Mouse (Mus musculus) lung, postnatal 25 days (tissue): Measurements from ENCODE around the gene Rad9b.

Experiments used
- DNase-seq: peaks from one replicate; pipeline ENCODE4 v3.0.0; 2022; ENCODE audit warnings: low spot score

The Rad9b gene

DNA sequence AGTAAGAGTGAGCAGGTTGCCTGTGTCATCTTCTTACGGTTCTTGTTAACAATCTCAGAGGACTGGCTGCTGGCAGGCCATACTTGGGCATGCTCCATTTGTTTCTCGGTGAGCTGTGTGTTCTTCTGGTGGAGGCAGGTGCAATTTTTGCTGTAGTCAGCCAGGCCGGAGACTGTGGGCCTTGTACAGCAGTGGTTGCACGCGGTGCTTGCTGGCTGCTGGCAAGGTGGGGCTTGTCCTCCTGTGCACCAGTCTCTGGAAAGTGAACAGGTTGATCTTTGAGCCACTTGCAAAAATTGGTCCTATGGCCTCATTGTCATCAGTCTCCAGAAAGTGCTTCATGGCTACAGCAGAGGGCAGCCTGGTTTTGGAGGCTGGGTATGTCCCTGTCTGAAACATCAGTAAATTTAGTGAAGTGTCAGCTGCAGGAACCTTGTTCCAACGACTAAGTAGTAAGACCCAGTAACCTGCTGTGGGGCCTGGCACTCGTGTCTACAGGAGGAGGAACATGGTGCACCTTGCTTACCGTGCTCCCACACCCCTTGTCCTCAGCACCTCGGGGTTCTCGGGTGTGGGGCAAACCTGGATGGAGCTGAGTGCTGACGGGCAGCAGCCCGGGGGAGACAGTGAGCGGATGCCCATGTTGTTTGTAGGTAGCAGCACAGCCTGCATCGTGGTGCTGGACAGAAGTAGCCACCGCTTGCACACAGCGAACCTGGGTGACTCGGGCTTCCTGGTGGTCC is 40.9 kb downstream of the Rad9b start:
- DNase-seq, result no peak

DNA sequence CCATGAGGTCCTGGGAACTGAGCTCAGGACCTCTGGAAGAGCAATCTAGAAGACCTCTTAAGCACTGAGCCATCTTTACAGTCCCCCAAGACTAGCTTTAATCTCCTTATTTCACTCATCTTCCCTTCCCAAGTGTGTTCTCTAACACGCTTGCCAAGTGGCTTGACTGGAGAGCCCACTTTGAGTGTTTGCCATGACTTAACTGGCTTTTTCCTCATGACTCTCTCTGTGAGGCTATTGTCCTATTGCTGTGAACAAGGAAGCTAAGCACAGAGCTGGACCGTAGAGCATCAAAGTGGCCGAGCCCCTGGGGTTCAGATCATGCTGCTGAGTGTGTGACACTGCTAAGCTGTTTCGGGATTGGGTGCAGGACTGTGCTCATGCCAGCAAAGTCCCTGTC is 41.7 kb downstream of the Rad9b start:
- DNase-seq, result peak; percentile 43

GRCm38 (mm10) chr5:122311692-122312091 is 42.3 kb downstream of the Rad9b start:
- DNase-seq, result no peak

DNA sequence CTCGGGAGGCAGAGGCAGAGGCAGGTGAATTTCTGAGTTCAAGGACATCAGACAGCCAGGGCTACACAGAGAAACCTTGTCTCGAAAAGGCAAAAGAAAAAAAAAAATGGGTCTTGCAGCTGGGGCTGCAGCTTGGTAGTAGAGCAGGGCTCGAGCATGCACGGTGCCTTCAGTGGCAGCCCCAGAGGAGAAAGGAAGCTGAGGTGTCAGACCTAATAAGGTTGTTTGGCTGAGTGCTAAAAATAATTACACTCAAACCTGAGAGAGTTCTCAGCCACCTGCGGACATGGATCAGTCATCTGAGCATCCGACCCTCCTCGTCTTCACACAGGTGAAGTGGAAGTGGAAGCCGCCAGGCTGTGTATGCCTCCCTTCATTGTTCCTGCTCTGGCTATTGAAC is 43.3 kb downstream of the Rad9b start:
- DNase-seq, result no peak

DNA sequence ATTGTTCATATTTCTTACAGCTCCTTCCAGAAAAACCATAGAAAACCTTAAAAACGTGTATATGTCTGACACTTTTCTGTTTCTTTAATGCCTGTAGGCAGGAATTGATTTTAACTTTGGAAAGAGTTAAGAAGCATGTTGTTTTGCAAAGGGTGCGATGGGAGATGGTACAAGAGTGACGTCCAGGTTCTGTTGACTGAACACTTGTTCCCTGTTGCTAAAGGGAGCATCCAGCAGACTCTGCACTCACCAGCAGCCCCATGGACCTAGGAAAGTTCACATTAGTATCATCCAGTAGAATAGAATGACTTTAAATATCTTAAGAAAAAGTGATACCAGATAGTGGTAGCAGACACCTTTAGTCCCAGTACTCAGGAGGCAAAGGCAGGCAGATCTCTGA is 47.5 kb downstream of the Rad9b start:
- DNase-seq, result no peak

GRCm38 (mm10) chr5:122305472-122305871 is 48.6 kb downstream of the Rad9b start:
- DNase-seq, result no peak

DNA sequence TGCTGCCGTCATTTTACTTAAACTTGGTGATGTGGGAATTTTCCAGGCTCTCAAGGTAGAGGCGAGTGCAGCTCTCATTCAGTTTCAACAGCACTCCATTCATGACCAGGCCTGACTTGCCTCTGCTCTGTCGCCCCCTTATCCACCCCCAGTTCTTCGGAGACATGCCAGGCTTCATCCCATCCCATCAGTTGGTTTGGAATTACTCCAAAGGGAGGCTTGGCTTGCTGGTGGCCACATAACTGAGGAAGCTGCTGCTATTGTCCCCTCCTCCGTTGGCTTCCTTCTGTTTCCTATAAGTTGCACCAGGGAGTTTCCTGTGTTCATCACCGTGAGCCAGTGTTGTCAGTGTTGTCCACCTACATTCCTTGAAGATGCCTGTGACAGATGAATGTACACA is 49.5 kb downstream of the Rad9b start:
- no peak for DNase-seq

- DNase-seq, result no peak
These were observed 50.1 kb downstream of the Rad9b start for GRCm38 (mm10) chr5:122303937-122304336.

DNA sequence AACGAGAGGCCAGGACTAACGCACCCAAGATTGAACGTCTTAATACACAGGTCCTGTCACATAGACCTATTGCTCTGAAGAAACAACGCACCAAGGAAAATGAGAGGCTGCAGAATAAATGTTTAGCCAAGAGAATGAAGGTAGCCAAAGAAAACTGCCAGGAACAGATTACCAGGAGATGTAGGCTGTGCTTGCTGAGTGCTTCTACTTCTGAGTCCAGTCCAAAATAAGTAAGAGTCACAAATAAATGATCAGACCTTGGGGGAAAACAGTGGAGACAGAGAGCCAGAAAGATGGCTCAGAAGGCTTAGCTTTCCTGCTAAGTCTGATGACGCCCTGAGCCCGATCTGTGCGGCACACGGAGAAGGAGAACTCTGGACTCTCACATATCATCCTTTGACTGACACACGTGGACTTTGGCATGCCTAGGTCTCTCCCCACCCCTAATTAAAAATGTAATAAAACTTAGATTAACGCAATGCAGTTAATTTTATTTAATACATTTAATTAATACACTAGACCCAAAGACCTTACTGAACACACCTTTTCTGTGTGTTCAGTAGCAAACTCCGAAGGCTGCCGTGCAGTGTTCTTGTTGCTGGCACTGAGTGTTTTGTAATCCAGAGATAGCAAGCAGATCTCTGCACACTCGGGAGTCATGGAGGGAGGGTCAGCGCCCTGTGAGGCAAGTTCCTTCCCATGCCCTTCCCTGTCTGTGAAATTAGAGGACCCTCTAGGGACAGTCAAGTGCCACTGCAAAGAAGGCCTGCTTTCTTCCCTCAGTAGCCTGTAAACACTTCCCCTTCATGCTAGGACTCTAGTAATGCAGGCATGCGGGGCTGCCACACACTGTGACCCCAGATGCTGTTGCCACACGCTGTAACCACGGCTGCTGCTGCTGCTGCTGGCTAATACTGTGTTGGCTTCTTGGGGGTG is 51.0 kb downstream of the Rad9b start:
- DNase-seq, result no peak

DNA sequence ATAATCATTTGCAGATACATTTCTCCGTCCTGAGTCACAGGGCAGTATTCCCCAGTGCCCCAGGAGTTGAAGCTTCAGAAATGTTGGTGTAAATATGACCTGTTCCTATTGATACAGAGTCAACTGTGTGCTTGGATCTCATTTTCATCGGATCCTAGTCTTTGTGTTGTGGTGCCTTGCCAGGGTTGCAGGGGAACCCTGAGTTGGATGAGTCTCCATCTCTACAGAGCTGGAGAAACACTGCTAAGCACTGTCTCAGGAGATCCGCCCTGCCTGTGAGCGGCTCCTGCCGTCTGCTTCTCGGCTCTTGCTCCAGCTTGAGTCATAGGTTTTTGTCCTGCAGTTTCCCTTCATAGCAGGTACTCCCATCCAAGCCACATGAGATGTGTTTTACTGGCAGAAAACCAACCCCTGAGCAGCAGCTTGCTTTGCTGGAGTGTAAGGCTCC is 53.9 kb downstream of the Rad9b start:
- no peak for DNase-seq

DNA sequence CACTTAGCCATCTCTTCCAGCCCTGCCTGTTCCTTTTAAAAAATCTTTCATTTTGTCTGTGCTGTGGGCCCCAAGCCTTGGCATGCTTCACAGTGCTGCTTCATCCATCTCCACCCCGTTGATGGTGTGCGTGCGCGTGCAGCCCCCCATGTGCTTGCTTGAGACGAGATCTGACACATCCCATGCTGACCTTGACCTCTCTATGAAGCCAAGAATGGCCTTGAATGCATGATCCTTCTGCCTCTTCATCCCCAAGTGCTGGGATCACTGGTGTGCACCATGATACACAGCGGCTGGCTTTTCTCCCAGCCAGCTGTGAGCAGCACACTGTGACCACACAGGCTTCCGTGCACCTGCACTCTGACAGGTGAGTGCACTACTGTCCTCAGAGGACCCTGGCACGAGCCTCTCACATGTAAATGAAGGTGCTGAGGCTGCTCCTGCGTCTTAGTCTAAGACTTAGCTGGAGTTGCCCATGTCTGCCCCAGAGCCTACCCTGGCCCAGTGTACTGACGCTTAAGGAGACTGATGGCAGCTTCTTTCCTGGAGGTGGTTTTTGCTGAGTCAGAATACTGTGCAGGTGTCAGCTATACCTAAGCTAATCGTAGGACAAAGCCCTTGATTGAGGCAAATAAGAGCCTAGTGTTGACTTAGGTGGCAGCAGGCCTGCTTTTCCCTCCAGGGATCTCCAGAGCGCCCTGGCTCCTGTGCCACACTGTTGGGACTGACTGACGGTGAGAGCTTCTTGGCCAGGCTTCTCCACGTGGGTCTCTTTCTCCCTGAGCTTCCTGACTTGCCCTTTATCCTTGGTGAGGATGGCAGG is 58.7 kb downstream of the Rad9b start:
- peak; percentile 60 for DNase-seq

DNA sequence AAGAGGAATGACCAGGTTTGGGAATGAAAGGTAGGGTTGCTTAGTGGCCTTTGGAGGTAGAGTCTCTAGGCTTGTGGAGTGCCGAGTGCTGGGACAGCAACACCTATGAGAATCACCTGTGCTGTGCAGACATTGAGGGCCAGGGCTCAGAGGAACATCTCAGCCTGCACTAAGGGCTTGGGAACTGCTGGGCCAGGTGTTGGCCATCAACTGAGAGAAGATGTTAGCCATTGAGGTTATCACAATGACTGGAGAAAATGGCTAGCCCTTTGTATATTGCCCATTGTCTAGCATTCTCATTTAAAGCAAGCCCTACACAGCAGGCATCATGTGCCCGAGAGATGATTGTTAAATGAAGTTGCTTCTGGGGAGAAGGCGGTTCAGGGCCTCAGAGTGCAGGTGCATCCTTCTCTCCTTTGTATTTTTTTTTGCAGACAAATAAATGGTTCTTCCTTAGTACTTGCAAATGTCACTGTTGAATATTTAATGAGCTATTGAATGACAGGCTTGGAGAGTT is 59.8 kb downstream of the Rad9b start:
- DNase-seq, result no peak

GRCm38 (mm10) chr5:122293131-122293530 is 60.9 kb downstream of the Rad9b start:
- DNase-seq, result no peak

DNA sequence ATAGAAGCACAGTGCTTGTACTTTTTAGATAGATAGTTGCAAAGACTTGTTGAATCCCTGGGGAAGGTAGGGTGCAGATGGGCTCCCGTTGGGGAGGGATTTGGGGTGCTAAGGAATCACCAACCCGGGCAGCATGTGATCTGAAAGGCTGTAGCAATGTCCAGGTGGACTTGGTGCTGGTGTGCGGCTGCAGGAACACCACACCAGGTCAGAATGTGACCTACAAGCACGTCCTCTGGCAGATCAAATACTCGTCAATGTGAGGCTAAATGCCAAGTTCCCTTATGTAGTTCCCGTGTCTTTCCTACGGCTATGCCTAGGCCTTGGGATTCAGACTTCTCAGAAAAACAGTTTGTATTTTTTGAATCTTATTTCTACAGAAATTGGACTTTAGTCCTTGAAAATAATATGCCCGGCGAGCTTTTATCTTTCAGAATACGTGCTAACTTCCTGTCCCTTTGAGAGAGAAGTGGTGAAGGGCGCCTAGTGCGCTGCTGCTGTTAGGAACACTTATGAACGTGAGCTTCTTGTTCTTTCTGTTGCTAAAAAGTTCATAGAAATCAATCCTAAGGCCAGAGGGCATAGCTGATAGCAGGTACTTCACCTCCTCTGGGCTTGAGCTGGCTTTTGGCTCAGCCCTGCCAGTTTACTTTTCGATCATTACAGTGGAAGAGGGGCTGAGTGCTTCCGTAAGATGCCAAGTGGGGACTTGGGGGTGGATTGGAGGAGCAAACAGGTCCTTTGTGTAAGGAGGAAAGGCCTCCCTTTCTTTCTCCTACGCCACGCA is 62.3 kb downstream of the Rad9b start:
- peak; percentile 62 for DNase-seq

DNA sequence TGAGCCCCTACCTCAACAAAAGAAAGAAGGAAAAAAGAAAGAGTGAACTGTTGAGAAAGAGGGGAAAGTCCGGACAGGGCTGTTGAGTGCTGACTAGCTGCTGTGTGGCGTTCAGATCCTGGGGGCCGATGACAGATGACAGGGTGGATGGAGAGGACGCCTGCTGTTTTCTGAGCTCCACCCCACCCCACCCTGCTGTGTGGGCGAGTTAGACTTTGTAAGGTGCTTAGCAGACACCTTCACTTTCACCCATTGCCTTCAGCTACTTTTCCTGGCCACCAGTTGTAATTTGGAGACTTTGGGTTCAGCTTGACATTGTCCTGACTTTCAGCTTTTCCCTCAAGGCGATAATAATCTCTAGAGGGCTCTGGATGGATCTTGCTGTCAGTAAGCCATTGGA is 62.9 kb downstream of the Rad9b start:
- no peak for DNase-seq

DNA sequence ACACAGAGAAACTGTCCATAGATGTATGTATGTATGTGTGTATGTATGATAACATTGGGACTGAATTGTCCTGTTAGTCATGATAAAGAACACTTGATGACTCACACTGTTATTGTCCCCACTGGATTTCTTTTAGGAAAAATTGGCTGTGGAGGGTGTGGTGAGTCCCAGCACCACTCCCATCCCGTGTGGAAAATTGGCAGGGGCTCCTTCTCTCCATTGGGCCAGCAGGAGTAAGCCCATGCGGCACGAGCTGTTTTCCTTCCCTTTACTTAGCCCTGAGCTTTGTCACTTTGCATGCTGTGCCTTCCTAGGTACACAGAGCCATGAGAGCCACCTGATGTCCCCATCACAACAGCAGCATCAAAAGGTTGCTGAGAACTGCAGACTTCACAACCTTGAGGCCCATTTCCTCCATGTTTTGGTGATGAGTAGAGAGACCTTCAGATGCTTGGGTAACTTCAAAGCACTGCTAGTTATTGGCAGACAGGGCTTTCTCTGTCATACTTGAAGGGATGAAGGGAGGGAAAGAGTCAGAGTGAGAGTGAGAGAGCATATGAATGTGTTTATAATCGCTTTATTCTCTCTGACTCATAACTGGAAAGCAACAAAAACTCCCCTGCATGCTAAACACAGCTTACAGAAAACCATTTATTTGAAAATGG is 65.8 kb downstream of the Rad9b start:
- DNase-seq, result peak; percentile 36

GRCm38 (mm10) chr5:122287026-122287425 is 67.0 kb downstream of the Rad9b start:
- DNase-seq, result no peak

DNA sequence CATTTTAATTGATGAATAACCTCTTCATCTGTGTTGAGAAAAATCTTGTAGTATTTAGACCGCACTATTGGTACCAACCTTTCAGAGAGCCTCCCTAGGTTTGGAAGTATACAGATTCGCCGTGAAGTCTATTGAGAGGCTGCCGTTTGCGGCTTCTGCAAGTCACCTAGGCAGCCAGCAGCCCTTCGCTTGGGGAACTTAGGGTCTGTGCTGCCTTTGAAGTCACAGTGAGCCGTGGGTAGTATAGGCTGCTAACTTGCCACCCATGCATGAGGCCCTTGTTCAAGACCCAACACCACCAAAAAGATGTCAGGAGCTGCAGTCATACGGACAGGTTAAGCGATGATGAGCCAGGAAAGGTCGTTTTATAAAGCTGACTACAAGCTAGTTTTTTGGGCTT is 67.8 kb downstream of the Rad9b start:
- no peak for DNase-seq

DNA sequence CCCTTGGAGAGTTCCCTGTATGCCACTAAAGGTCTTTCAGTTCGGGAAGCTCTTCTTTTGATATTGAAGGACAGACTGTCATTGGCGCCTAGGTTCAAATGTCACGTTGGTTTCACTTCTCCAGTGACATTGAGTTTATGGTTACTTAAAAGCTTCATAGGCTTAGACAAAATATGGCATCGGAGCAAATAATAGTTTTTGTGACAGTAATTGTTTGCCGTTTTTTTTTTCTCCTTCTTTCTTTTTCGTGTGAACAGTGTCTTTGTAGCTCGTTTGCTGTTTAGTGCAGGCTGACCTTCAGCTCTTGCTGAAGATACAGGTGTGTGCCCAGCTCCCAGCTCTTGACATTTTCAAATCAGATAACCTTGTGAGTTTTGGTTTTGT is 68.3 kb downstream of the Rad9b start:
- no peak for DNase-seq

- DNase-seq, result peak; percentile 56
These were observed 68.8 kb downstream of the Rad9b start for GRCm38 (mm10) chr5:122285029-122285766.
